Mouse (Mus musculus): ENCODE results near the gene Gm20481. TPM values are rescaled to one million over a fixed set of nuclear protein-coding genes. Genes with fewer than 3 reads are reported as not detected.
"Not testable (repeated sequence)": the region's sequence is repeated elsewhere in the genome, so short reads cannot be mapped to it uniquely, and the experiment has no call there.

Gene Gm20481
- total RNA-seq, 1 experiment from 2014 or later, result not detected

- no peak for DNase-seq
Measured at GRCm38 (mm10) chr17:35003022-35003838, 33.5 kb downstream of the Gm20481 start.

- DNase-seq, result no peak
Measured at GRCm38 (mm10) chr17:35004075-35004717, 34.5 kb downstream of the Gm20481 start.

- DNase-seq, result no peak
Measured at GRCm38 (mm10) chr17:35005158-35005557, 35.4 kb downstream of the Gm20481 start.

- DNase-seq, result not testable (repeated sequence)
Measured at GRCm38 (mm10) chr17:35005902-35006301, 36.2 kb downstream of the Gm20481 start.

GRCm38 (mm10) chr17:35007387-35007991 lies 37.8 kb downstream of the Gm20481 start:
- no peak for DNase-seq

GRCm38 (mm10) chr17:35009586-35009985 lies 39.9 kb downstream of the Gm20481 start:
- DNase-seq, result no peak

GRCm38 (mm10) chr17:35011440-35011839 lies 41.7 kb downstream of the Gm20481 start:
- DNase-seq, result no peak

GRCm38 (mm10) chr17:35012430-35012829 lies 42.7 kb downstream of the Gm20481 start:
- DNase-seq, result no peak

GRCm38 (mm10) chr17:35013221-35013620 lies 43.5 kb downstream of the Gm20481 start:
- no peak for DNase-seq

GRCm38 (mm10) chr17:35015296-35015695 lies 45.6 kb downstream of the Gm20481 start:
- DNase-seq, result no peak

- DNase-seq, result peak; percentile 67
Measured at GRCm38 (mm10) chr17:35016376-35016775, 46.7 kb downstream of the Gm20481 start, which contains the start of gene Vwa7. Vwa7 (plus strand) TSS chr17:35016579.

- no peak for DNase-seq
Measured at GRCm38 (mm10) chr17:35016791-35017705, 47.3 kb downstream of the Gm20481 start.

- no peak for DNase-seq
Measured at GRCm38 (mm10) chr17:35017706-35018030, 48.0 kb downstream of the Gm20481 start.

GRCm38 (mm10) chr17:35018171-35018570 lies 48.5 kb downstream of the Gm20481 start:
- DNase-seq, result no peak

- no peak for DNase-seq
Measured at GRCm38 (mm10) chr17:35019894-35020293, 50.2 kb downstream of the Gm20481 start.

- DNase-seq, result no peak
Measured at GRCm38 (mm10) chr17:35020551-35020950, 50.8 kb downstream of the Gm20481 start.

- DNase-seq, result peak; percentile 92
Measured at GRCm38 (mm10) chr17:35021163-35021808, 51.6 kb downstream of the Gm20481 start.

Measured in adrenal gland, postnatal 25 days (tissue).